Mouse (Mus musculus): ENCODE measurements around the gene Abcg4.
"Not testable (repeated sequence)": the region's sequence is repeated elsewhere in the genome, so short reads cannot be mapped to it uniquely, and the experiment has no call there.

The Abcg4 gene

DNA sequence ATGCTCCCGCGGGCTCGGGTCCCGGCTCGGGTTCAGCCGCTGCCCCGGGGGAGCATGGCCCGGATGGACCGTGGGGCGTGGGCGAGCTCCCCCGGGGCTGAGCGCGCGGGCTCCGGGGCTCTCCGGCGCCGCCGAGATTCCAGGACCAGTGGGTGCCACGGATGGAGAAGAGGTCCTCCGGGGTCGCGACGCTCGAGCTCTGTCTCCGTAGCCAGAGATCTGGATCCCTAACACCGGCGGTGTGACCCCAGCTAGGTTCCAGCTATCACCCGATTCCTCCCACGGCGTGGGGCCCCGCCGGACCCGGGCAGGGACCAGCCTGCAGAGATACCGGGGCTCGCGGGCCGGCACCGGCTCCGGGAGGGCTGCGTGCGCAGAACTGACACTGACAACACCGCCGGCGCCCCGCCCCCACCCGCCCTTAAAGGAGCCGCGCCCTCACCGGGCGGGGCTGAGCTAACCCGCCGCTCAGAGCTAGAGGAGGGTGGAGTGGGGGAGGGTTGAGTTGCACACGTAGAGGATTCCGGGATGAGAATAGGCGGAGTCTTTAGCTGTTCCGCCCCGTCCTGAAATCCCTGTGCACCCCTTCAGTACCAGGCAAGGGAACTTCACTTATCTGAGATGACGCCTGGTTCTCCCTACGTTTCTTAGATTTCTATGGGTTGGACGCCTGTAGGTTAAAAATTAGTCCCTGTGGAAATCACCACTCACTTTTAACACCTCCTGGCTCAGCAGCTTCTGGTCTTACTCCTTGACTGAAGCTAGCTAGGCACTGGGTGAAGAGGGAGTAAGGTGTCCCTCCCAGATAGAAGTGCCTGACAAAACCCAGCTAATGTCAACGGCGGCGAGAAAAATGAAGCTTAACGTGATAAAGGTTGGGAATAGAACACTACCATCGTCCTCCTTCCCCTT, 31.7 kb upstream of the Abcg4 start, which contains the start of gene C2cd2l:
Gene C2cd2l, minus strand, starts transcription at position 399 of the 912 bp plus-strand sequence.
- DNase-seq (ENCODE audit: extremely low read depth, low read depth): peak; percentile 87

DNA sequence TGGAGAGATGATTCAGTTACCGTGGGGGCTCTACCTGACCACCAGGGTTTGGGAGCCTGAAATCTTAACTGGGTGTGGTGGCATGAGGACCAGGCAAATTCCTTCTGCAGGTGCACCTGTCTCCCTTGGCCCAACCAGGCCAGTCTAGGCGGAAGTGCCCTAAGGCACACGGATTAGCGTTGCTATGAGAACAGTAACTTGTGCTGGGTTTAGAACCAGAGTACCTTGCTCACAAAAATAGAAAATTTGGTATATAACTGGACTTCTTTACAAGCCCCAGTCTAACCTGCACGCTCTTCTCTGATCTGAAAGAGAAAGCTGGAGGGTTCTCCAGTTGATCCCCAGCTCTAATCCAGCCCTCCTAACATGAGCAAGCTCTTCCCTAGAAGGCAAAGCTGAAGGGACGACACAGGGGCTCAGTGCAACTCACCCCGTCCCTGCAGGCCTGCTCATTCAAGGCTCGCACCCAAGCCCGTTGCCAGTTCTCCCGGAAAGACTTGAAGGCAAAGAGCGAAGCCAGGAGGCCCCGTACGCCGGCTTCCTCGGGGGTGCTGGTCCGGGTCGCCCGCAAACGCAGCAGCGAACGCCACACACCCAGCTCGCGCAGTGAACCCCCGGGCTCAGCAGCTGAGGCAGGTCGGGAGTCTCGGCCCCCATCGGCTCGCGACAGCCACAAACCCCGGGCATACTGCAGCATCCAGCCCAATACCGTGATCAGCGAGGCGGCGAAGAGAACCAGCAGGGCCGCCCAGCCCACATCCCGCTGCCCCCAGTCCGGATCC, 30.9 kb upstream of the Abcg4 start:
- no peak for DNase-seq (ENCODE audit: extremely low read depth, low read depth)

DNA sequence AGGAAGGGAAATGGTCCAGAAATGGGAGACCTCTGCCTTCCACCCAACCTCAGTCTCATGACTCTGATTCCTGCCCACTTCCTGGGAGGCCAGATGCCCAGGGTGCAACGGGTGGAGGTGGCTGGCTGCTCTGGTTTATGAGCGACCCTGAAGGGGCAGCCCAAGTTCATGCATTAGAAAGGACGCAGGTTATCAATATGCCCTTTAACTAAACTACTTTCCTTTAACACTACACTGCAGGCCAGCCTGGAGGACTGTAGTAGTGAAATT, 30.3 kb upstream of the Abcg4 start:
- no peak for DNase-seq (ENCODE audit: extremely low read depth, low read depth)

DNA sequence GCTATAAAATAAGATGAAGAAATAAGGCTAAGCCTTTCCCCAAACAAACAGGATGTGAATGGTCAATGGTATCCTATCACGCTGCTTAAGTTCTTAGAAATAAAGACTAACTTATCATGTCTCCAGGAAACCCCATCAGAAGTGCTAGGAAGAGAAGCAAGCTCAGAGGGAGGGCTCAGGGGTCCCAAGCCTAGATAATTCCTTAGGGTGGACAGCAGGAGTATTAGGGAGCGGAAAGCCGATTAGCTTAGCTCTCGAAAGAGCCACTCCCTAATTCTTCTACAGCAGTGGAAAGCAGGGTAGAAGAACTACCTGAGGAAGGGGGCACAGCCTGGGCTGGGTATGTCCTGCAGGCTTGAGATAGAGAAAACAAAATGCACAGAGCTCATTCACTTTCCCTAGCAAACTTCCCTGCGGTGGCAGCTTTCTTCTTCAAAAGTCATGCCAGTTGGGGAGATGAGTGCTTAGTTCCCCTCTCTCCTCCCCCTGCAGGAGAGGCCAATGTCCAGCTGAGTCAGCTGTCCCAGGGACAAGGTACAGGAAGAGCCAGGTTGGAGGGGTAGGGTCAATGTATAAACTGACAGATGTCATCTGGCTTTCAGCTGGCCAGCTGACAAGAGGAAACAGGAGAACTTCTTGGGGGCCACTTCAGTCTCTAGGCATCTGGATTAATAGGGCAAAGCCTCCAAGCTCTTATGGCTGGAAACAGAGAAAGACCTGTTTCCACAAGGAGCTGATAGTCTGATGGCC, 29.8 kb upstream of the Abcg4 start:
- DNase-seq (ENCODE audit: extremely low read depth, low read depth): no peak

DNA sequence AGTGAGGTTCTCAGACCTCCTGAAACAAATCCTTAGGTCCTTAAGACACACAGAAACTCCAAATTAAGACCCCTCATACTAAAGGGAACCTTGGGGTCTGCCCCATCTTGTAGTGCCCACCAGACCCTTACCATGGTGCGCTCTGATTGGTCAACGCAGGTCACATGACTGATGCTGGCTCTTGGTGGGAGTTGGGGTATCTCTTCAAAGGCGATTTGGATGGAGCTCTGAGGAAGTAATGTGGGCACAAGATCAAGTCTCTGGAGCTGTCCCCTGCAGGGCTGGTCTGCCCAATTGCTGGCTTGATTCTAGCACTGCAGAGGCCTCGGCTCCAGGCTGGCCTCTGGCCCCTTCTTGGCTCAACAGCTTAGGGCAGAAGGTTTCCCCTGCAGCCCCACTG, 29.0 kb upstream of the Abcg4 start:
- no peak for DNase-seq (ENCODE audit: extremely low read depth, low read depth)

DNA sequence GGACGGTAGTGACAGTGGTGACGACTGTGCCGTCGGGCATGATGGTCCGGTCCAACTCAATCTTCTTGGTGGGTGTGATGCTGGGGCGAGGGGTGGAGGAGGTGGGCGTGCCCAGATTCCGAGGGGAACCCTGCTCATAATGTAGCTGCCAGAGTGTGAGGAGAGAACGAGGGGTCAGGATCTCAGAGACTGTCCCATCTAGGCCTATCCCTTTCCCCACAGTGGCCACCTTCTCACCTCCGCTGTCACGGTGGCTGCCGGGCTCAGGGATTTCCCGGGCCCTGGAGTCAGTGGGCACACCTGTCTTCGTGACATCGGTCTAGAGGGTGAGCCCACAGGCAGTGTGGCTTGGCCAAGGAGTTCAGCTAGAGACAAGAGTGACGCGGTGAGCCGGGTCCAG, 26.5 kb upstream of the Abcg4 start:
- DNase-seq (ENCODE audit: extremely low read depth, low read depth): no peak

DNA sequence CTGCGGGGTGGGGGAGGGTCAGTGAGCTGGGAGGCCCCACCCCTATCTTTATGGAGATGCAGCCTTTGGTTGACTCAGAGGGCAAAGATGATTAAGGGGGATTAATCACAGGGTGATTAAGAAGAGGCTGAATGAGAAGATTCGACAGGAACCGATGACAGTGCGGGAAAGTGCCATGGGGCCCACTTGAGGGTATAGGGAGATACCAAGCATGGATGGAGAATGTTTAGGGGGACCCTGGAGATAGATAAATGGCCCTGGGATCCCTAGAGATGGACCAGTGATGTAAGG, 25.8 kb upstream of the Abcg4 start:
- no peak for DNase-seq (ENCODE audit: extremely low read depth, low read depth)

DNA sequence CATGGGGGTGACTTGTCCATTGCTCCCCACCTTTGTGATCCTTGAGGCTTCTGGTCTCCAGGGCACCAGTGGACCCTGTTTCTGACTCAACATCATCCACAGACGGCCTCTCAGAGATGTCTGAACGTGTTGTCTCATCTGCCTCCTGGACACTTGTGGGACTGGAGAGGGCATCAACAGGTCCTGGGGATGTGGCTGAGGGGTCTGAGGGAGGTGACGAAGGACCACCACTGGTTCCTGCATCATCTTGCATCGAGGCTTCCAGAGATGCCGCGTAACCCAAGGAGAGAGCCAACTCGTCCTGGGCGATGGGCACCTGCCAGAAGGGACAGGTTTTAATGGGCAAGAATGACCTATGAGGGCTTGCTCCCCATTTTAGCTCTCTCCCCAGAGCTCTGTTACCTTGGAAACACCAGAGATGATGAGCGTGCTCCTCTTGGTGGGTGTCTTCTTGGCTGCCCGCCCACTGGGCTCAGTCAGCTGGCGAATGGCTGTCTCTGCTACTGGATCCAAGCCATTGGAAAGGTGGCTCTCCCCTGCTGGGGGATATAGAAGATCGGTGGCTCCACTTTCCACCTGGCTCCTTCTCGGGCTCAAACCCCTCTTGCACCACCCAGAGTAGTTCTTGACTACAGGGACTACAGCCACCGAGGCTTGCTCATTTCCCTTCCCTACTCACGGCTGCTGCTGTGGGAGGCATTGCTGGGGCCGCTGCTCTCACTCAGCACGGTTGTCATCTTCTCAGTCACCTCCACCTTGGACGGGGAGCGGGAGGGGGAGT, 25.3 kb upstream of the Abcg4 start:
- DNase-seq (ENCODE audit: extremely low read depth, low read depth): no peak

DNA sequence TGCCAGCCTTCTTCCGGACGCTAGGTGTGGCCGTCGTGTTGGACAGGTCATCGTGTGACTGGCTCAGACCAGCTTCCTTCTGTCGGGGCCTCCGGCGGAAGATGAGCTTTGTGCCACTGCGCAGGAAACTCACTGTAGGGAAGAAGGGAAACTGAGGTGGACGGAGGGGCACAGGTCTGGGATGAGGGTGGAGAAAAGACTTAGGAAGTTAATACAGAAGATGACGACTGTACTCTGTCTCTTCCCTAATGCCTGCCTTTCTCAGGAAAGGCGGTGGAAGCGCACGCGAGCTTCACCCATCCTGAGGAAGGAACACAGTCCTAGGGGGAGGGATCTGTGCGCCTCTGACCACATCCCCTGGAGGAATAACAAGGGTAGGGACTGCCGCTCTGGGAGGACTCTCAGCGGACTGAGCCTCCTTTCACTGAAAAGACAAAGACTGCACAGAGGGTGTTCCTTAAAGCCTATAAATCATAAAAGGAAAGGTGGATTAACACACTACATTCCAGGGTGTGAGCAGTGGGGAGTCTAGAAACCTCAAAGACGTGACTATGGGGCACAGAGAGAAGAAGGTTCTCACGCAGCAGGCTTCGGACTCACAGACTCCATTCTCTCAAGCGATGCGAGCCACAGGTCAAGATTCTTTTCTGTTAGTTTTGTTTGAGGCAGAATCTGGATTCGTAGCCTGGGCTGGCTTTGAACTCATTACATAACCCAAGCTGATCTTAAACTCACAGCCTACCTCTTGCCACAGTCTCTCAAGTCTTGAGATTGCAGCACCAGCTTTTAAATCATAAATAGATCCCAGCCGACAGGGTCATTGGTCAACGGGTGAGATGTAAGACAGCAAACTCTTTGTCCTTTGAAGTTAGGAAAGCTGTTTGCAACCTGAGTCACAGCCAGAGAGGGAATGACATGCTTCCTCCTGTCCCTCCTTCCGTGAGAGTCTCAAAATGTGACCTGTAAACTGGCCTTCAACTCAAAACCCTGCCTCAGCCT, 23.0 kb upstream of the Abcg4 start:
- DNase-seq (ENCODE audit: extremely low read depth, low read depth): no peak

DNA sequence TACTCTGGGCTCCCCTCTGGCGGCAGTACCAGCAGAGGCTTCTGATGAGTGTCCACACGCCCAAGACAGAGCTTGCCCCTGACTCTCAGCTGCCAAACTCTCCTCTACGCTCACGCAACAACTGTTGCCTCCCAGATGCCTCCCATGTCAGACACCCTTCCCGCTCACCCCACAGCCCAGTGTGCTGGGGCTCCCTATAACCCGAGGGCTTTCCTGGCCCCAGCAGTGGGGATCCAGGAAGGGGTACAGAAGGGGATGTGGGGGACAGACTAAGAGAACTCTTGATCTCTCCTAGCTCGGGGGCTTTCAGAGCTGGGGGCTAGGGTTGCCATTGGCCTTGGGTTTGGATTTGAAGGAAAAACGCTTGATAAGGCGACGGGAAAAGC, 22.3 kb upstream of the Abcg4 start:
- DNase-seq (ENCODE audit: extremely low read depth, low read depth): no peak

DNA sequence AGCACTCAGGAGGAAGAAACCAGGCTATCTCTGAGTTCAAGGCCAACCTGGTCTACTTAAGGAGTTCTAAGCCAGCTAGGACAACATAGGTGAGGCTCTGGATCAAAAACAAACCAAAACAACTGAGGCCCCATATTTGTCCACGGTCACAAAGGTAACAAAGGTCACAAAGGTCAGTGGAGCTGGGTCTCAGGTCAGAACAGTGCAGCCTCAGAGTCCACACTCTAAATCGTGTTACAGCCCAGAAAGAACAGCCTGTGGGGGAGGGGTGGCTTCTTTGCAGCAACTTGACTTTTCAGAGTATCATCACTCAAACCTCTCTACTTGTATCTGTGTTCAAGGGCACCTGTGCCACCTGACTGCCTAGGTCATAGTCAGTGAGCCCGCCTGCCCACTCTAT, 21.3 kb upstream of the Abcg4 start:
- DNase-seq (ENCODE audit: extremely low read depth, low read depth): no peak

DNA sequence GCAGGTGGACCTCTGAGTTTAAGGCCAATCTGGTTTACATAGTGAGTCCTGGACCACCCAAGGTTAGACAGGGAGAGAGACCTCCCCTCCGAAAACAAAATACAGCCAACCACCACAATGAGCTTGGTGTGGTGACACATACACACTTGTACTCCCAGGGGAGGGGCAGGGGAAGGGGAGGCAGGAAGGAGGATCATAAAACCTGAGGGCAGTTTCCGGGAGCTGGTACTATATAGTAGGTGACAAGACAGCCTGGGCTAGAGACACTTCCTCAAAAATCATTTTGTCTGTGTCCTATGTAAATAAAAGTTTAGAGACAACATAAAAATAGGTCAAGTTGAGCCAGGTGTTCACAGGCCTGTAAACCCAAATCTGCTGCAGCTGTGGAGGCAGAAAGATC, 18.8 kb upstream of the Abcg4 start:
- DNase-seq (ENCODE audit: extremely low read depth, low read depth): no peak

DNA sequence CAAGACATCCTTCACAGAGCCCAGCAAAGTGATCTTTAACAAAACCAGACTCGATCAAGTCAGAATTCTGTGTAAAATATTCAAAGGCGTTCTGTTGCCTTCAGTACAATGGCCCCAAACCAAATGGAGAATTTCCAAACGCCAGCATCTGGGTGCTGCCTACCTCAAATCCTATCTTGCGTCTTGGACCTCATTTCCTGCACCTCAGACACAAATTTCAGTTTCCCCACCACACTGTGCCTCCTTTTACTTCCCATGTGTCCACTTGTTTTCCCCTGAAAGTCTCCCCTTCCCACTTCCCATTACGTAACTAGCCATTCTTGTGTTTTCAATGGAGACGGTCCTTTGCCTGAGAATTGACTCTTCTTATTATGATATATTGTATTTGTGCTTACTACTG, 18.1 kb upstream of the Abcg4 start:
- no peak for DNase-seq (ENCODE audit: extremely low read depth, low read depth)

DNA sequence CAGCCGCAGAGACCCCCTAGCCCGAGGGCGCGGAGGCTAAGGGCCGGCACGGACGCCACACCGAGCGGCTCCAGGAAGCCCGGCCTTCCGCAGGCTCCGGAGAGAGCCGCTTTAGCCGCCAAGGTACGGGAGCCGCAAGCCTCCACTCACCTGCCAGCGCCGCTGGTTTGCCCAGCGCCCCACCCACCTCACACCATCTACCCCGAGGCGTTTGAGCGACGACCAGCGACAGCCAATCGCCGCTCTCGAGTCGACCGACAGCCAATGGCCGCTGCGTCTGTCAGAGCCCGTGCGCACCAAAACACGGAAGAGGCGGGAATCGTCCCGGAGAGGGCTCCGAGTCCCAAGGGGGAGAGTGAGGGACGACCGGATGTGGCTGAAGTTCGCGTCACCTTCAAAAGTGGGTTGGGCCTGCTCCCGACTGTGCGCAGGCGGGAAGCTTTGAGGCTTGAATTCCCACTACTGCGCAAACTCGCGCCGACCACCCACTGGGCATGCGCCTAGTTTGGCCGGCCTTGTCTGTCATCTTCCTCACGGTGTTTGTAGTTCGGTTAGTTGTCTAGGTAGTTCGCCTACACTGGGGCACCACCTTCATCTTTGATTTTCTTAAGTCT, 17.2 kb upstream of the Abcg4 start, which contains the start of gene Hinfp:
Gene Hinfp, minus strand, starts transcription at position 206 of the 614 bp plus-strand sequence.
- peak; percentile 98 for DNase-seq (ENCODE audit: extremely low read depth, low read depth)

DNA sequence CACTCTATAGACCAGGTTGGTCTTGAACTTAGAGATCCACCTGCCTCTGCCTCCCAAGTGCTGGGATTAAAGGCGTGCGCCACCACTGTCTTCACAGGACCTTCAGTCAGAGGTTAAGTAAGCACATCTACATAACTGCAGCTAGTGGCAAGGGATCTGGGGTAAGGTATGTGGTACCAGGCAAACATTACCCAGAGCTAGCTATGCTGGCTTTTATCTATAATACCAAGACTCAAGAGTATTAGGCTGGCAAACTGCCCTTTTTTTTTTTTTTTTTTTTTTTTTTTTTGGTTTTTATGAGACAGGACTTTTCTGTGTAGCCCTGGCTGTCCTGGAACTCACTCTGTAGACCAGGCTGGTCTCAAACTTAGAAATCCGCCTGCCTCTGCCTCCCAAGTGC, 11.6 kb upstream of the Abcg4 start:
- DNase-seq (ENCODE audit: extremely low read depth, low read depth): not testable (repeated sequence)

DNA sequence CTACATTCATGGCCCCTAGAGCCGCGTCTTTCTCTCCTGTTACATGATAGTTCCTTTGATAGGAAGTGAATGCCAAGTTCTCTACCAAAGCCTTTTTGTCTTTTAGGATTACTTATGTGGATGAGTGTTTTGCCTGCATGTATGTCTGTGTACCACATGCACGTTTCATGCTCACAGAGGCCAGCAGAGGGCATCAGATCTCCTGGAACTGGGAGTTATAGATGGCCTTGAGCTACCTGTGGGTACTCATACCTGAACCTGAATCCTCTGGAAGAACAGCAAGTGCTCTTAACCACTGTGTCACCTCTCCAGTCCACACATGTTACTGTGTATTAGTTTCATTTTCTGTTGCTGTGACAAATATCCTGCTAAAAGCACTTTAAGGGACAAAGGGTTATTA, 4.1 kb upstream of the Abcg4 start:
- no peak for DNase-seq (ENCODE audit: extremely low read depth, low read depth)

DNA sequence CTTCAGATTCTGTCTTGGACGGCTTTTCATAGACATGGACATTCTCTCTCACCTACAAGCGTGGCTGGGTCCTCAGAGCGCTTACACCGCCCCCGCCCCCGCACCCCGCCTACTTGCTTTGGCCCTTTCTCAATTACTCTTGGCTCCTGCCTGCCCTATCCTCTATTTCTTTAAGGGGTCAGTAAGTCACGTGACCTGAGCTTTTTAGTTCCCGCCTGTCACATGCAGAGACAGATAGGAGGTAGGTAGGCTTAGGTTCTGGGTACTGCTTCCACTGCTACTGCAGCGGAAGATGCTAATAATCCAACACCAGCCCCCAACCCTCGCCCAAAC, 510 bp upstream of the Abcg4 start:
- peak; percentile 54 for DNase-seq (ENCODE audit: extremely low read depth, low read depth)

DNA sequence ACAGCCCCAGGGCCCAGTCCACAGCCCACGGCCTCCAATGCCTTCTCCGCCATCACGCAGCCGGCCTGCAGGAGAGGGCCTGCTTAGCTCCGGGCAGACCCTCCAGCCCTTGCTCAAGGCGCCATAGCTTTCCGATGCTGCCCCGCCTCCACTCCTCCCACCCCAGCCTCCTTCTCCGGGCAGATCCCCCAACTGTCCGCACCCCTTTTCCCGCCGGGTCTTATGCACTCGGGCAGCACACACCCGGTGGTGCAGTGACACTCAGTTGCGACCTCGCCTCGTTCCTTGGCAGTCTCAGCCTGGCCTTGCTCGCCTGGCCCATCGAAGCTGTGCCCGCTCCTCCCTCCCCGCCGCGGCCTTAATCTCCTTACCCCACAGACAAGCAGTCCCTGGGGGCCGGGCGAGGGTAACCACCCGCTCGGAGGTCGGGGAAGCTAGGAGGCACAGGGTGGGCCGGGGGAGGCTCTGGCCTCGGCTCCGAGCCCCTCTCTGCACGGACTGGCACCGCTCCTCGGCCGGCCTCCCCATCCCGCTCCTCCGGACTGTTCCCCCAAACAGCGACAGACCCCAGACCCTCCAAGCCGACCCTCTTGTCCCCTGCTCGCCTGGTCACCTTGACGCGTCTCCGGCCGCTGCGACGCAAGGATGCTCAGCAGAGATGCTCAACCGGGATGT, 877 bp downstream of the Abcg4 start:
- no peak for DNase-seq (ENCODE audit: extremely low read depth, low read depth)

DNA sequence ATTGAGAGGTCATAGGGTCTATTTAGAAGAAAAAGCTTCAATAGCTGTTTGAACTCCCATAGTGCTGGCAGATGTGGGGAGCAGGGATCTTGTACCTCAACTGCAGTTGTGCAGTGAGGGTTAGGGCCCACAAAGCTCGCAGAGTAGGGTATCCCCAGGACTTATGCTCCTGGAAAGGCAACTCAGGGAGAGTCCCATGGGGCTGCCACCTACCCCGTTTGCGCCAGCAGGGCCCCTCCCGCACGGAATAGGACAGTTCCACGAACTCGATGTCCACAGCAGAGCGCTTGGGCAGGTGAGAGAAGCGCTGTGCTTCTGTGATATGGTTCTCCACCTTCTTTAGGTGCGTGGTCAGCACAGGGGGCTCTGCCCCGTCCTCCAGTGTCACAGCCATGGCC, 1.4 kb downstream of the Abcg4 start:
- DNase-seq (ENCODE audit: extremely low read depth, low read depth): peak; percentile 25
